Mouse (Mus musculus) neural tube, embryonic 14.5 days (tissue): Measurements from ENCODE around the gene Plppr3. TPM values are rescaled to one million over a fixed set of nuclear protein-coding genes. Genes with fewer than 3 reads are reported as not detected.

Experiments used
- ATAC-seq: fragments of 200-750 bp; cut with Nextera tagmentation; 2 replicates; pipeline ENCODE4 v1.8.0; 2017; ENCODE audit warnings: low read depth, mild to moderate bottlenecking, moderate TSS enrichment, moderate library complexity
- H3K27ac ChIP-seq: fragments of 300-500 bp; sonication (generic); 2 replicates; pipeline ENCODE4 v1.5.1; 2014; ENCODE audit warnings: low read depth, mild to moderate bottlenecking, control low read depth, low read length, moderate library complexity, mixed read lengths
- H3K27me3 ChIP-seq: fragments of 300-500 bp; sonication (generic); 2 replicates; pipeline ENCODE4 v1.6.1; 2014; ENCODE audit warnings: low read length; ENCODE audit not compliant: control insufficient read depth, insufficient read depth
- H3K36me3 ChIP-seq: fragments of 300-500 bp; sonication (generic); 2 replicates; pipeline ENCODE4 v1.6.1; 2014; ENCODE audit warnings: low read length, mixed read lengths; ENCODE audit not compliant: control insufficient read depth, insufficient read depth
- H3K4me1 ChIP-seq: fragments of 300-500 bp; sonication (generic); 2 replicates; pipeline ENCODE4 v1.6.1; 2014; ENCODE audit warnings: low read length; ENCODE audit not compliant: control insufficient read depth, insufficient read depth
- H3K4me2 ChIP-seq: fragments of 300-500 bp; sonication (generic); 2 replicates; pipeline ENCODE4 v1.6.1; 2014; ENCODE audit warnings: mild to moderate bottlenecking, low read depth, low read length, control low read depth
- H3K4me3 ChIP-seq: fragments of 300-500 bp; sonication (generic); 2 replicates; pipeline ENCODE4 v1.5.1; 2014; ENCODE audit warnings: low read depth, low read length, control low read depth, mixed read lengths
- H3K9ac ChIP-seq: fragments of 300-500 bp; sonication (generic); replicated peaks from 2 replicates; pipeline ENCODE4 v1.6.1; 2014; ENCODE audit warnings: low read depth, mild to moderate bottlenecking, control low read depth, low read length, mixed read lengths
- H3K9me3 ChIP-seq: fragments of 300-500 bp; sonication (generic); 2 replicates; pipeline ENCODE4 v1.6.1; 2016; ENCODE audit warnings: low read length; ENCODE audit not compliant: control insufficient read depth
- WGBS: fragments of 180-500 bp; shearing (Covaris S2); extraction: QIAGEN DNeasy Blood & Tissue Kit; methylation state at CpG from one replicate; pipeline ENCODE4 v1.1.7; 2014; 5-methylcytosine and 5-hydroxymethylcytosine counted together
- polyA plus RNA-seq: library from polyadenylated mRNA; unstranded; fragments of >200 nt; fragmentation: Nextera tagmentation; extraction: Ambion mirVana; gene quantifications from 2 replicates; pipeline ENCODE4 v1.2.1, GENCODE M21; 2014

The Plppr3 gene
- polyA plus RNA-seq: 299 and 327 TPM in 2 replicates

DNA sequence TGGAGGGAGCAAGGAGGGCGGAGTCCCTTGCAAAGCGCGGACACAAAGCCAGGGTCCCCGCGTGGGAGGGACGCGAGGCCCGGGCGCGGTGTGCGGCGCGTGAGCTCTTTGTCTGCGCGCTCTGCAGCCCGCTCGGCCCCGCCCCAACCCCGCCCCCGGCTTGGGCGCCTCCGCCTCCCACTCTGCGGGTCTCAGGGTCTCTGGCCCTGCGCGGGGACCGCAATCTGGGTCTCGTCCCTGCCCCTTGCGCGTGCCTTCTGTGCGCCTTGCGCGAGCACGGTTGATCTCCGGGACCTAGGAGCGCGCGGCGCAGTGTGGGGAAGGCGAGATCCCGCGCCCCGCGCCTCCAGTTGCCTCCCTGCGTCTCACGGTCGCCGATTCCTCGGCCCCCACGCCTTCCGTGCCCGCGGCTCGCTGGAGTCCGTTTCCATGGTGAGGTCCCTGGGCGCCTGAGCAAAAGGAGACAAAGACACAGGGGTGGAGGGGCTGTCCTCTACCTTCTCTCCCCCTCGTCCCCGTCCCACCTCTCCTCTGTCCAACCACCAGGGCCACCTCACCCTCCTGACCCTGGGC, at the start of gene Plppr3, which contains the start of gene Prtn3:
TSS of gene Plppr3 (minus strand) at position 345 of the 573 bp plus-strand sequence.
TSS of gene Prtn3 (plus strand) at position 187 of the 573 bp plus-strand sequence.
- Histone ChIP-seq H3K9ac (peak within 1 kb of the TSS; percentile 90), H3K36me3 (peaks cover 7% of the 10 kb centered on the region), H3K27me3 (no peaks in the 10 kb centered on the region), H3K27ac (peak within 1 kb of the TSS; percentile 89), H3K9me3 (no peaks in the 10 kb centered on the region), H3K4me1 (peaks cover 24% of the 10 kb centered on the region), H3K4me2 (peak within 1 kb of the TSS; percentile 85), H3K4me3 (peak within 1 kb of the TSS; percentile 66)
- peak; percentile 93 for ATAC-seq
- 0% methylated on average over 26 of the region's 57 CpGs for WGBS

DNA sequence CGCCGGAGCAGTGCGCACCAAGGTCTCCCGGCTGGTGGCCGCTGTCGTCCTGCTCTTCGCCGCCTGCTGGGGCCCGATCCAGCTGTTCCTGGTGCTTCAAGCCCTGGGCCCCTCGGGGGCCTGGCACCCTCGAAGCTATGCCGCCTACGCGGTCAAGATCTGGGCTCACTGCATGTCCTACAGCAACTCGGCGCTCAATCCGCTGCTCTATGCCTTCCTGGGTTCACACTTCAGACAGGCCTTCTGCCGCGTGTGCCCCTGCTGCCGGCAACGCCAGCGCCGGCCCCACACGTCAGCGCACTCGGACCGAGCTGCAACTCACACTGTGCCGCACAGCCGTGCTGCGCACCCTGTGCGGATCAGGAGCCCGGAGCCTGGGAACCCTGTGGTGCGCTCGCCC, 47.1 kb upstream of the Plppr3 start:
- Histone ChIP-seq H3K4me3 (peak overlapping the region; percentile 12), H3K9ac (0 out of 2 replicates have a peak overlapping the region, but pooled peaks have one; percentile 32), H3K4me2 (peak overlapping the region; percentile 44), H3K27me3 (peaks cover 60% of the 10 kb centered on the region), H3K36me3 (no peaks in the 10 kb centered on the region), H3K27ac (no peak overlapping the region), H3K4me1 (peaks cover 11% of the 10 kb centered on the region), H3K9me3 (no peaks in the 10 kb centered on the region)
- no peak for ATAC-seq
- WGBS: 2% methylated on average over 34 of the region's 34 CpGs

DNA sequence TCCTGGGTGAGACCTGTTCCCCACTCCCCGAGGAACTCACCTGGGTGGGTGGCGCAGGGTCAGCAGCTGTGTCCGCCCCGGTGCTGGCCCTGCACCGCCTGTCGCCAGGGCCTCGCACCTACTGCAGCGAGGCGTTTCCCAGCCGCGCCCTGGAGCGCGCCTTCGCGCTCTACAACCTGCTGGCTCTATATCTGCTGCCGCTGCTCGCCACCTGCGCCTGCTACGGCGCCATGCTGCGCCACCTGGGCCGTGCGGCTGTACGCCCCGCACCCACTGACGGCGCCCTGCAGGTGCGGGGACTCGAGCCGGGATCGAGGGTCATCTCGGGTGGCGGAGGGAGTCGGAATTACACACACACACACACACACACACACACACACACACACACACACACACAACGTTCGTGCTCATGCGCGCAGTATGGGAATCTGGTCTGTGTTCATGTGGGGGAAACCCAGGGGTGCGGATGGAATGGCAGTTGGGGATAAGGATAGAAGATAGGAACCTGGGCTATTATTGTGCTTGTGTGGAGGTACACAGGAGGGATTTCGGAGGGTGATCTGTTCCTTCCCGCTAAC, 46.6 kb upstream of the Plppr3 start, which contains the start of gene R3hdm4:
TSS of gene R3hdm4 (minus strand) at position 251 of the 578 bp plus-strand sequence.
- peaks cover 60% of the 10 kb centered on the region for H3K27me3 ChIP-seq
- no peaks in the 10 kb centered on the region for H3K36me3 ChIP-seq
- peaks cover 10% of the 10 kb centered on the region for H3K4me1 ChIP-seq
- H3K9me3 ChIP-seq: no peaks in the 10 kb centered on the region
- 0 out of 2 replicates have a peak within 1 kb of the TSS, but pooled peaks have one; percentile 32 for H3K9ac ChIP-seq
- peak within 1 kb of the TSS; percentile 44 for H3K4me2 ChIP-seq
- 3% methylated on average over 34 of the region's 41 CpGs for WGBS
- ATAC-seq: no peak
- no peak within 1 kb of the TSS for H3K27ac ChIP-seq
- H3K4me3 ChIP-seq: peak within 1 kb of the TSS; percentile 12

DNA sequence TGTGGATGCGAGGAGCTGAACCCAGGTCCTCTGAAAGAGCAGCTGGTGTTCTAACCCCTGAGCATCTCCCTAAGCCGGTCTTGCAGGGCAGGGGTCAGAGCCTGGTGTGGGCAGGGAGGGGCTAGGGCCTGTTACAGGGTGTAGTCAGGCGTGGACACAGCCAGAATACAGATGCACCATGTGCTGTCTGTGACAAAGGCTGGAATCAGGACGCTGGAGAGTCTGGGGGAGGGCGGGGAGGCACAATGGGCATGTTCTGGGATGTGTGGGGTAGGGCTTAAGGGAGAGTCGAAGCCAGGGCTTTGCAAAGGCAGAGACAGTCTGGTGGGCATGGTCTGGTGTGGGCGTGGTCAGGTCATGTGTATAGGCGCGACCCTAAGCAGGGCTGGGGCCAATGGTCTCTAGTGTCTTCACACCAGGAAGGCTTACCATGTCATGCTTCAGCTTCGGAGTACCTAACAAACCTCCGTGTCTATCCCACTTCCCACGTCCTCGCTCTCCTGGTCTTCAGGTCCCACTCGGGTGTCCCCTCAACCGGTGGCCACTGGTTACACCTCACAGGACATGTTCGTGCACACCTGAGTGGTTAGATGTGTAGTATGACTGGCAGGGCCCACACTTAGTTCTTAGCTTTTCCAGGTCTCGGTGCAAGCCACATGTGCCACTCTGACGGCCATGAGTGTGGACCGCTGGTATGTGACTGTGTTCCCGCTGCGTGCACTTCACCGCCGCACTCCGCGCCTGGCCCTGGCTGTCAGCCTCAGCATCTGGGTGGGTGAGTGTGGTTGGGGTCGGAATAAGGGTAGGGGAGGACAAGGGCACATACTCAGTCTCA, 45.8 kb upstream of the Plppr3 start:
- Histone ChIP-seq H3K4me3 (no peak overlapping the region; the same call in 1 of the 2 replicates), H3K36me3 (no peaks in the 10 kb centered on the region), H3K27me3 (peaks cover 60% of the 10 kb centered on the region), H3K4me2 (peak overlapping the region; percentile 44; the same call in 1 of the 2 replicates), H3K9ac (0 out of 2 replicates have a peak overlapping the region, but pooled peaks have one; percentile 7), H3K4me1 (peaks cover 16% of the 10 kb centered on the region), H3K9me3 (no peaks in the 10 kb centered on the region), H3K27ac (no peak overlapping the region)
- ATAC-seq: no peak
- 14% methylated on average over 26 of the region's 26 CpGs for WGBS

DNA sequence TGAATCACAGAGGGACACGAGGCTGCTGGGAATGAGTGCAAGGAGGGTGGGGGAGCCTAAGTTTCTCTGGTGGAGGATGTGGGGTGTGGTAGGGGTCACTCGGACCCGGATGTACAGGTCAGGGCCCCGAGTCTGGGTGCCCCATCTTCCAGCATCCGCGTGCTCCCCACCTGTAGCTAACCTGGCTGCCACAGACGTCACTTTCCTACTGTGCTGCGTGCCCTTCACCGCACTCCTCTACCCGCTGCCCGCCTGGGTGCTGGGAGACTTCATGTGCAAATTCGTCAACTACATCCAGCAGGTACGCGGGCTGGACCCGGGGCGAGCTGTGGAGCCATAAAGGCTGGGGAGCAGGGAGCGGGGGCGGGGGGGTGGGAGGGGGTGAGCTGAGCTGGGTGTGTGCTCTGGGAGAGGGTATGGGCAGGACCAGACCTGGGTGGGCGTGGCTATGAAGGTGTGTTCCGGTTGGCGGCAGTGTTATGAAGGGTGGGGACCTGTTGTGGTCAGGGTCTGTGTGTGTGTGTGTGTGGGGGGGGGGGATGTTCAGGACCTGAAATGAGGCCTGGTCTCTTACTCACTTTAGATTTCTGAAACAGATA, 44.9 kb upstream of the Plppr3 start:
- ATAC-seq: no peak
- Histone ChIP-seq H3K27ac (no peak overlapping the region), H3K36me3 (no peaks in the 10 kb centered on the region), H3K9me3 (no peaks in the 10 kb centered on the region), H3K4me1 (peaks cover 22% of the 10 kb centered on the region), H3K4me2 (no peak overlapping the region), H3K9ac (no peak overlapping the region), H3K4me3 (no peak overlapping the region), H3K27me3 (peaks cover 60% of the 10 kb centered on the region)
- 2% methylated on average over 21 of the region's 21 CpGs for WGBS

DNA sequence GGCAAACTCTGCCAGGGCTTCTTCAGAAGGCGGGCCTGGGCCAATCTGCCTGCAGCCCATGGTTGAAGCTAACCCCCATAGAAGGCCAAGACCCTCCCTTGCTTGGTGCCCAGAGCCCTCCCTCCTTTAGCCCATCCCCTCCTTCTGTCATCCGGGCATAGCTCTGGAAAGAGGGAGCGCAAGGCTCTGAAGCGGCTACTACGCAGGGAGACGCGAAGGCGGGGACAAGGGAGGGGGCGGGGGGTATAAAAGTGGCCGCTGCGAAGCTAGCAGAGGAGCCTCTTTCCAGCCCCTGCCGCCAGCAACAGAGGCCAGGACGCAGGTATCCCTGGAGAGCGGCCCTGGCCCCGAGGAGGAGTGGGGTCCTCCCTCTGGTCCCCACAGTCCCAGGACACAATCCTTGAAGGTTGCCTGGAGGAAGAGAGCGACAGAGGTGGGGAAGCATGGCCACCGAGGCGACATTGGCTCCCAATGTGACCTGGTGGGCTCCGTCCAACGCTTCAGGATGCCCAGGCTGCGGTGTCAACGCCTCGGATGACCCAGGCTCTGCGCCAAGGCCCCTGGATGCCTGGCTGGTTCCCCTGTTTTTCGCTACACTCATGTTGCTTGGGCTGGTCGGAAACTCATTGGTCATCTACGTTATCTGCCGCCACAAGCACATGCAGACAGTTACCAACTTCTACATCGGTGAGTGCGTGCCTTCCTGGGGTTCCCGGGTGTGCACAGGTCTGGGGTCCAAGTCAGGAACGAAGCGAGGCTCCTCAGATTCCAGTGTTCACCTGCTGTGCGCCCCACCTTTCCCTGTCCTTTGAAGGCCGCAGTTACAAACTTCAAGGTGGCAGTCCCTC, 44.0 kb upstream of the Plppr3 start:
- H3K4me3 ChIP-seq: peak overlapping the region; percentile 9; the same call in 1 of the 2 replicates
- WGBS: 2% methylated on average over 35 of the region's 35 CpGs
- no peaks in the 10 kb centered on the region for H3K9me3 ChIP-seq
- H3K4me1 ChIP-seq: peaks cover 25% of the 10 kb centered on the region
- no peaks in the 10 kb centered on the region for H3K36me3 ChIP-seq
- ATAC-seq: no peak
- H3K27me3 ChIP-seq: peaks cover 60% of the 10 kb centered on the region
- no peak overlapping the region for H3K9ac ChIP-seq
- no peak overlapping the region for H3K27ac ChIP-seq
- H3K4me2 ChIP-seq: peak overlapping the region; percentile 8; the same call in 1 of the 2 replicates

DNA sequence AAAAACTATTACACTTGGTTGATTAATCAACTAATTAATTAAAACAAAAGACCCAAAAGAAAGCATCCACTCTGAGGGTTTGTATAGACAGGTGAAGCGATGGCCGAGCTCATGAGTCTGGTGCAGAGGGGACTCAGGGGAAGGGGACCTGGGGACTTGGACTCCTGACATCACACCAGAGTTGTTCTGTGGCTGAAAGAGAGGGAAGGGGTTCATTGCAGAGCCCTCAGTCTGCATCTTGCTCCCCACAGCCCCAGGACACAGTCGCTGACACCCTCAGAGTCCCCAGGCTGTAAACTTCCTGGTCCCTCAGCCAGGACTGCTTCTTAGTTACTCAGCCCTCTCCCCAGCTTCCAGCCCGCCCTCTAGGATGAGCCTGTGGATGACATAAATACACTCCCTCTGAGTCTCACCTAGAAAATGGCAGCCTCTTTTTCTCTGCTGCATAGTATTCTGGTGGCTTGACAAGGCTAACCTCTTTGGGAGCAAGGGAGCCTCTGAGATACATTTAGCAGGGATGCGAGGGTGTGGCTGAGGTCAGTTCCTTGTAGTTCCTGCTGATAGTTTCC, 43.2 kb upstream of the Plppr3 start:
- Histone ChIP-seq H3K4me1 (peaks cover 25% of the 10 kb centered on the region), H3K9ac (peak overlapping the region; percentile 98)
- ATAC-seq: no peak

More for the DNA sequence above, 43.2 kb upstream of the Plppr3 start:
- Histone ChIP-seq H3K27me3 (peaks cover 51% of the 10 kb centered on the region), H3K9me3 (no peaks in the 10 kb centered on the region), H3K36me3 (no peaks in the 10 kb centered on the region), H3K4me3 (peak overlapping the region; percentile 71; the same call in 1 of the 2 replicates), H3K4me2 (peak overlapping the region; percentile 95), H3K27ac (no peak overlapping the region)
- 72% methylated on average over 5 of the region's 5 CpGs for WGBS
